Mouse (Mus musculus) MEL (cell line): ENCODE data around the gene Angptl8. TPM values are rescaled to one million over a fixed set of nuclear protein-coding genes. Genes with fewer than 3 reads are reported as not detected.

Experiments
- DNase-seq: peaks from one replicate; pipeline ENCODE4 v3.0.0; 2011; ENCODE audit warnings: low read depth, low spot score
- H3K27ac ChIP-seq: 2 replicates; pipeline ENCODE4 v1.5.1; 2012; ENCODE audit warnings: low read depth, mild to moderate bottlenecking, control low read depth, low read length, moderate library complexity; ENCODE audit not compliant: control insufficient read depth
- H3K27me3 ChIP-seq, 2 experiments: fragments of 150-350 bp in 1 of 2; sonication (generic) in 1 of 2; 2 replicates each; pipeline ENCODE4 v1.6.1; 2012; ENCODE audit warnings: low read length in 2 of 2, mild to moderate bottlenecking in 2 of 2, improper control_type of control experiment in 1 of 2, moderate library complexity in 1 of 2; ENCODE audit not compliant: insufficient read depth in 2 of 2, control insufficient read depth in 1 of 2
- H3K36me3 ChIP-seq, 2 experiments: 2 replicates each; pipeline ENCODE4 v1.6.1; 2012 to 2014; ENCODE audit warnings: low read length in 2 of 2, improper control_type of control experiment in 1 of 2, inconsistent platforms in 1 of 2, mild to moderate bottlenecking in 1 of 2; ENCODE audit not compliant: insufficient read depth in 2 of 2, control insufficient read depth in 1 of 2
- H3K4me1 ChIP-seq, 2 experiments: fragments of 150-350 bp in 1 of 2; sonication (generic) in 1 of 2; 2 replicates each; pipeline ENCODE4 v1.6.1; 2012; ENCODE audit warnings: low read length in 2 of 2, improper control_type of control experiment in 1 of 2, mild to moderate bottlenecking in 1 of 2; ENCODE audit not compliant: insufficient read depth in 2 of 2, control insufficient read depth in 1 of 2
- H3K4me3 ChIP-seq, 2 experiments: fragments of 150-350 bp in 1 of 2; sonication (generic) in 1 of 2; 2 replicates each; pipeline ENCODE4 v1.5.1; 2012; ENCODE audit warnings: low read depth in 2 of 2, low read length in 2 of 2, mild to moderate bottlenecking in 2 of 2, moderate library complexity in 2 of 2, control low read depth in 1 of 2, improper control_type of control experiment in 1 of 2; ENCODE audit not compliant: control insufficient read depth in 1 of 2, insufficient read depth in 1 of 2
- H3K79me2 ChIP-seq: 2 replicates; pipeline ENCODE4 v1.6.1; 2012; ENCODE audit warnings: mild to moderate bottlenecking, low read length, moderate library complexity; ENCODE audit not compliant: control insufficient read depth, poor library complexity, insufficient read depth
- H3K9ac ChIP-seq: 2 replicates; pipeline ENCODE4 v1.6.1; 2012; ENCODE audit warnings: low read depth, mild to moderate bottlenecking, control low read depth, low read length, moderate library complexity; ENCODE audit not compliant: control insufficient read depth, poor library complexity, severe bottlenecking
- H3K9me3 ChIP-seq: fragments of 150-350 bp; sonication (generic); replicated peaks from 2 replicates; pipeline ENCODE4 v1.6.1; 2012; ENCODE audit warnings: mild to moderate bottlenecking, low read length, improper control_type of control experiment, moderate library complexity; ENCODE audit not compliant: insufficient read depth
- CHD2 ChIP-seq: IDR thresholded peaks from 2 replicates; pipeline ENCODE4 v1.6.1; 2011; ENCODE audit warnings: low read length, improper control_type of control experiment
- E2F4 ChIP-seq: IDR thresholded peaks from 2 replicates; pipeline ENCODE4 v1.6.1; 2011; ENCODE audit warnings: low read depth, low read length, improper control_type of control experiment, borderline replicate concordance
- ELF1 ChIP-seq: IDR thresholded peaks from 2 replicates; pipeline ENCODE4 v1.6.1; 2014; ENCODE audit warnings: low read depth, mild to moderate bottlenecking, inconsistent platforms, low read length, improper control_type of control experiment, moderate library complexity
- EP300 ChIP-seq, 2 experiments: IDR thresholded peaks; 2 replicates each; pipeline ENCODE4 v1.6.1; 2011; ENCODE audit warnings: improper control_type of control experiment in 2 of 2, low read length in 2 of 2, low read depth in 1 of 2, mild to moderate bottlenecking in 1 of 2
- GABPA ChIP-seq: IDR thresholded peaks from 2 replicates; pipeline ENCODE4 v1.6.1; 2012; ENCODE audit warnings: low read depth, mild to moderate bottlenecking, inconsistent platforms, low read length, improper control_type of control experiment, moderate library complexity
- HCFC1 ChIP-seq: IDR thresholded peaks from 2 replicates; pipeline ENCODE4 v1.6.1; 2012; ENCODE audit warnings: low read depth, mild to moderate bottlenecking, inconsistent platforms, low read length, improper control_type of control experiment, moderate library complexity
- JUND ChIP-seq: IDR thresholded peaks from 2 replicates; pipeline ENCODE4 v1.6.1; 2011; ENCODE audit warnings: low read depth, mild to moderate bottlenecking, improper control_type of control experiment, low read length
- KAT2A ChIP-seq: conservative IDR thresholded peaks from 2 replicates; pipeline ENCODE4 v1.6.1; 2012; ENCODE audit warnings: low read depth, low read length, improper control_type of control experiment, inconsistent platforms
- MAFK ChIP-seq: IDR thresholded peaks from 2 replicates; pipeline ENCODE4 v1.6.1; 2011; ENCODE audit warnings: low read depth, mild to moderate bottlenecking, low read length, improper control_type of control experiment, borderline replicate concordance
- MAX ChIP-seq: IDR thresholded peaks from 2 replicates; pipeline ENCODE4 v1.6.1; 2011; ENCODE audit warnings: low read length, improper control_type of control experiment
- MYC ChIP-seq: IDR thresholded peaks from 2 replicates; pipeline ENCODE4 v1.6.1; 2011; ENCODE audit warnings: low read depth, mild to moderate bottlenecking, low read length, improper control_type of control experiment, moderate library complexity
- NRF1 ChIP-seq: IDR thresholded peaks from 2 replicates; pipeline ENCODE4 v1.6.1; 2014; ENCODE audit warnings: low read depth, mild to moderate bottlenecking, inconsistent platforms, low read length, improper control_type of control experiment, moderate library complexity; ENCODE audit not compliant: poor library complexity, insufficient read depth, severe bottlenecking
- POLR2AphosphoS2 ChIP-seq: IDR thresholded peaks from 2 replicates; pipeline ENCODE4 v1.6.1; 2011; ENCODE audit warnings: low read length, improper control_type of control experiment
- RCOR1 ChIP-seq: IDR thresholded peaks from 2 replicates; pipeline ENCODE4 v1.6.1; 2012; ENCODE audit warnings: low read depth, mild to moderate bottlenecking, inconsistent platforms, low read length, improper control_type of control experiment
- SMC3 ChIP-seq: IDR thresholded peaks from 2 replicates; pipeline ENCODE4 v1.6.1; 2011; ENCODE audit warnings: low read depth, low read length, improper control_type of control experiment
- TBP ChIP-seq: IDR thresholded peaks from 2 replicates; pipeline ENCODE4 v1.8.0; 2011; ENCODE audit warnings: low read depth, low read length, improper control_type of control experiment
- USF1 ChIP-seq: IDR thresholded peaks from 2 replicates; pipeline ENCODE4 v1.6.1; 2014; ENCODE audit warnings: low read depth, mild to moderate bottlenecking, inconsistent platforms, low read length, improper control_type of control experiment, moderate library complexity
- ZC3H11A ChIP-seq: IDR thresholded peaks from 2 replicates; pipeline ENCODE4 v1.6.1; 2012; ENCODE audit warnings: low read depth, mild to moderate bottlenecking, inconsistent platforms, low read length, improper control_type of control experiment
- ZKSCAN1 ChIP-seq: IDR thresholded peaks from 2 replicates; pipeline ENCODE4 v1.6.1; 2012; ENCODE audit warnings: low read depth, mild to moderate bottlenecking, inconsistent platforms, low read length, improper control_type of control experiment, moderate library complexity
- ZMIZ1 ChIP-seq: IDR thresholded peaks from 2 replicates; pipeline ENCODE4 v1.6.1; 2012; ENCODE audit warnings: low read depth, mild to moderate bottlenecking, inconsistent platforms, low read length, improper control_type of control experiment, moderate library complexity
- ZNF384 ChIP-seq: IDR thresholded peaks from 2 replicates; pipeline ENCODE4 v1.6.1; 2012; ENCODE audit warnings: low read depth, mild to moderate bottlenecking, inconsistent platforms, low read length, improper control_type of control experiment
- polyA plus RNA-seq, 2 experiments: library from polyadenylated mRNA; stranded (reverse) in 1 of 2; unstranded in 1 of 2; fragments of >175 nt in 1 of 2; fragments of >200 nt in 1 of 2; gene quantifications; 2 replicates each; pipeline versions ENCODE4 v1.2.1 to v1.2.4; 2012; ENCODE audit warnings: low replicate concordance in 2 of 2, low read depth in 1 of 2; ENCODE audit not compliant: insufficient read length in 2 of 2, insufficient read depth in 1 of 2, missing spikeins in 1 of 2
- total RNA-seq: library from RNA; depleted of rRNA; stranded (reverse); fragments of 300-350 nt; gene quantifications from 2 replicates; pipeline ENCODE4 v1.2.3, GENCODE M21; 2012

The Angptl8 gene
- total and polyA plus RNA-seq, 3 experiments: 0.25 TPM; not detected in 2

DNA sequence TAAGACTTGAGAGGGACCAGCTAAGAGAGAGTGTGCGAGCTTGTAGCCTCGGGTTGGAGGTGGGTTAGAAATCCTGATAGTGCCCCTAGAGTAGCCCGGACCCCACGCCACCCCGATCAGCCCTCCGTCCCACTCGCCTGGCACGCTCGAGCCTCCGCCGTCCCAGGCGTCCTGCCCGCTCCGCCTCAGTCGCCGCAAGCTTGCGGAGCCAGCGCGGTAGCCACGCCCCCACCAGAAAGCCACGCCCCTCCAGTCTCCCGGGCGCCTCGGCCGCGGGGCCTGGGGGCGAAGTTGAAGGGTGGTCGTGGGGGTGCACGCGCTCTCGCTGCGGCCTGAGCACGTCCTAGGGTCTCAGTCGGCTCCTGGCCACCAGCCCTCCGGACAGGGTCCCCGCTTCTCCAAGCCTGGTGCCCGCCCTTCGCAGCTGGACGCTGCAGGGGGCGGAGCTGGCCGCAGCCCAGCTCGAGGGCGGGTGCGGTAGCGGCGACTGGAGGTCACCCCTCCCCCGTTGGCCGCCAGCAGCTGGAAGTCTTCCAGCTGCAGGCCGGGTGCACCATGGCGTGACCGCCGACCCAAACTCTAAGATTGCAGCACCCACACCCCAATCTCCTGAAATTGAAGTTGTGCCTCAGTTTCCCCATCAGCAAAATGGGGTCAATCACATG is 36.8 kb upstream of the Angptl8 start, which contains the start of gene Kank2 (continued):
- TF ChIP-seq ZC3H11A: peak; percentile 28; the same call in 1 of the 2 replicates
- no peak for TF ChIP-seq POLR2AphosphoS2
- peak; percentile 66 for TF ChIP-seq MAX

DNA sequence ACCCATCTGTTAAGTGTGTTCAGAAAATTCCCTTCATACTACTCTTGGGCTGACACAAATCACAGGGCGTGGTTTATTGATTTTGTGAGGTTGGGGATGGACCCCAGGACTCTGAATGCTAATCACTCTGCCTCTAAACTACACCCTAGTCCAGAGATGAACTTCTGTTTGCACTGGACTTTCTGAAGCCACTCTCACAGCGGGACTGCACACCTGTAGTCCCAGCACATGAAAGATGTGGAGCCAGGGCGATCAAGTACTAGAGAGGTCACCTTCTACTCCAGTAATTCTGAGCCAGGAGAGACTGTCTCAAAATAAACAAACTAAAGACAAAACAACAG is 36.3 kb upstream of the Angptl8 start:
- Histone ChIP-seq H3K79me2 (no peaks in the 10 kb centered on the region; the same call in 1 of the 2 replicates), H3K36me3 (no peaks in the 10 kb centered on the region), H3K9ac (no peak overlapping the region), H3K4me1 (peaks cover 4 to 7% of the 10 kb centered on the region in 2 experiments; a peak in 3 of 4 replicates), H3K9me3 (no peaks in the 10 kb centered on the region), H3K27me3 (no peaks in the 10 kb centered on the region), H3K4me3 (peak overlapping the region; percentile 62 to 93), H3K27ac (no peak overlapping the region)
- no peak for TF ChIP-seq KAT2A
- DNase-seq: no peak

DNA sequence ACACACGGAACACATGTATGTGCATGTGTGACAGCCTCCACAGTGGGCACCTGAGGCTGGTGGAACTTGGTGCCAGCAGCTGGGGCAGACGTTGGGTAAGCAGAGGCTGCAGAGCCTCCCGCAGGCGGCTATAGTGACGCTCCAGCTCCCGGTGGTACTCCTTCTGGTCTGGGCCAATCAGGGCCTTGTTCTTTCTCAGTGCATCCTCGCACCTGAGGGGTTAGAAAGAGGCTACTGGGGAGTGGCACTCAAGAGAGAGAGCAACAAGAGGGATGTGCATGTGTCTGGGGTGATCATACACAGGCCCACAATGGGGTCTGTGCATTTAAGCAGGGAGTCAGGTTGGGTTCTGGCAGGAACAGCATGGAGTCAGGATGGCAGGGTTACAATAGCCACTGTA is 34.2 kb upstream of the Angptl8 start:
- peaks cover 4 to 7% of the 10 kb centered on the region in 2 experiments; a peak in 3 of 4 replicates for H3K4me1 ChIP-seq
- TF ChIP-seq ZMIZ1 (no peak), ELF1 (no peak), NRF1 (no peak), E2F4 (no peak), ZC3H11A (no peak), HCFC1 (no peak), GABPA (no peak), POLR2AphosphoS2 (no peak), RCOR1 (no peak), KAT2A (no peak)
- H3K4me3 ChIP-seq: no peak overlapping the region
- no peaks in the 10 kb centered on the region for H3K9me3 ChIP-seq
- H3K36me3 ChIP-seq: no peaks in the 10 kb centered on the region
- H3K27ac ChIP-seq: no peak overlapping the region
- no peaks in the 10 kb centered on the region for H3K27me3 ChIP-seq
- no peaks in the 10 kb centered on the region; the same call in 1 of the 2 replicates for H3K79me2 ChIP-seq
- H3K9ac ChIP-seq: no peak overlapping the region
- no peak for DNase-seq

DNA sequence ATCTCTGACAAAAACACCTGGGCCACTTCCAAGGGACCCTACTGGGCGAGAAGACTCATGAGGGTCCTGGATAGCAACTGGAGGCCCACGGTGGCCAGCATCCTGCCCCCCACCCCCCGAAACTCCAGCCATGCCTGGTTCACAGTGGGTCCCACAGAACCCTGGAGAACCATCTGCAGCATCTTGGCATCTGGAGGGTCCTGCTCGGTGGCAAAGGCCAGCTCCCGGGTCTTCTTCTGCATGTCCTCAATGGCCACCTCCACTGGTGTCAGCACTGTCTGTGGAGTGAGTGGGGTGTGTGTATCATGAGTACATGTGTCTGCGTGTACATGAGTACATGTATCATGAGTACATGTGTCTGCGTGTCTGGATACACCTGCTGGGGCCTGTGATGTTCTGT is 33.7 kb upstream of the Angptl8 start:
- no peaks in the 10 kb centered on the region for H3K27me3 ChIP-seq
- no peak overlapping the region for H3K9ac ChIP-seq
- no peak for DNase-seq
- H3K4me3 ChIP-seq: no peak overlapping the region
- no peaks in the 10 kb centered on the region; the same call in 1 of the 2 replicates for H3K79me2 ChIP-seq
- TF ChIP-seq MAFK: no peak
- no peak for TF ChIP-seq JUND
- TF ChIP-seq EP300 (IDR thresholded peaks at IDR 0.05; ENCODE audit: low read depth in 1 of 2, low read length in 2 of 2): no peak
- TF ChIP-seq ELF1: no peak
- no peak for TF ChIP-seq ZC3H11A
- TF ChIP-seq NRF1: no peak
- no peak for TF ChIP-seq ZNF384
- no peak for TF ChIP-seq TBP
- no peak for TF ChIP-seq CHD2
- no peak for TF ChIP-seq ZKSCAN1
- TF ChIP-seq KAT2A: no peak
- TF ChIP-seq USF1: no peak
- no peak for TF ChIP-seq MYC
- no peak for TF ChIP-seq HCFC1
- no peak for TF ChIP-seq SMC3
- no peaks in the 10 kb centered on the region for H3K9me3 ChIP-seq
- no peaks in the 10 kb centered on the region for H3K36me3 ChIP-seq
- H3K4me1 ChIP-seq: peaks cover 4 to 7% of the 10 kb centered on the region in 2 experiments; a peak in 3 of 4 replicates
- no peak overlapping the region for H3K27ac ChIP-seq
